In the genomic region with DNA sequence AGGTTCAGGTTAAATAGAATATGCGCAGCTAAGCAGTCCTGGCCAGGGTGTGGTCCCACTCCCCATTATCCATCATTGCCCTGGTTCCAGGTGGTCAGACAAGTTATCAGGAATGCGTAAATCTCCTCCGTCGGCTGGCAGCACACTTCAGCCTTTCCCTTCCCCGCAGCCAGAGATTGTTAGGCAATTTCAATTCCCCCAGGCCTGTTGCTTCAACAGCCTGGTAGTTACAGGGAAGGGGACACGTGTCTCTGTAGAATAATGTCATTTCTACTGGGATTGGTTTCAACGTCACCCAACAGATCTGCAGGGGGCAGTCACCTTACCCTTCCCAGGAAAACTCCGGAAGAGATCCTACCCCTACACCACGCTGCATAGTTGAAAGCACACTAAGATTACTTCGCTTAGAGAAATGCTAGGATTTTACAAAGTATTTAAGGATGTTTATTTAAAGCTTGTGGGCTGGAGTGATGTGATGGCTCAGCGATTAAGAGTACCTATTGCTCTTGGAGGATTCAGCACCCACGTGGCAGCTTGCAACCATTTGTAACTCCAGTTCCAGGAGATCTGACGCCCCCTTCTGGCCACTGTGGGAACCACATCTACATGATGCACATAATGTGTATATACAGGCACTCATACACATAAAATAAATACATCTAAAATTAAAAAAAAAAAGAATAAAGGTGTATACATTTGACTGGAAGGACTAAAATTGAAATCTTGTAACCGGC, we compare ENCODE assay signal across 15 mouse cellular contexts. TPM values are rescaled to one million over a fixed set of nuclear protein-coding genes. Genes with fewer than 3 reads are reported as not detected.
DNase-seq lines count a peak whose midpoint lies in the region; TF ChIP-seq lines count a peak whose summit lies in the region.
"Had no signal": no experiment of that assay in that cellular context is flagged by ENCODE, and none has a peak within 500 bp of the region (broad histone marks: within the 10 kb centered on the region; RNA-seq: fewer than 3 reads in every experiment).

No protein-coding gene starts in this region.

- no peak for TF ChIP-seq POLR2A in lung, adult 2 months (IDR thresholded peaks at IDR 0.05; ENCODE audit: borderline replicate concordance, extremely low read depth, low read depth, low read length)

- 0 out of 2 replicates have a peak, but pooled peaks cover 2% of the 10 kb centered on the region for H3K4me1 ChIP-seq in lung, adult 2 months (ENCODE audit: control insufficient read depth, insufficient read depth, low read length)
- H3K4me1 ChIP-seq: embryonic facial prominence, embryonic 15.5 days; lung, embryonic 15.5 days had no signal

- intact Hi-C loops in gastrocnemius, adult 2 months (cut with DNase I): no loop called here

- no peak overlapping the region for H3K27ac ChIP-seq in gastrocnemius, adult 2 months
- H3K27ac ChIP-seq: embryonic facial prominence, embryonic 15.5 days; forebrain, embryonic 12.5 days; lung, embryonic 15.5 days had no signal

- no peak overlapping the region for H3K4me3 ChIP-seq in gastrocnemius, adult 2 months
- no peak overlapping the region for H3K4me3 ChIP-seq in lung, adult 2 months (replicated peaks; ENCODE audit: extremely low read depth, low read depth, low read length)
- H3K4me3 ChIP-seq: embryonic facial prominence, embryonic 15.5 days; forebrain, embryonic 12.5 days; lung, embryonic 15.5 days; myocyte had no signal

- TF ChIP-seq CTCF in gastrocnemius, adult 2 months (IDR thresholded peaks at IDR 0.05): peak; percentile 13; the same call in 1 of the 2 replicates
- TF ChIP-seq CTCF in lung, adult 2 months (IDR thresholded peaks at IDR 0.05; ENCODE audit: insufficient read depth, low read length): 0 out of 2 replicates have a peak, but pooled peaks have one; percentile 6

- DNase-seq in gastrocnemius, adult 2 months: no peak
- DNase-seq in gastrocnemius, postnatal 25 days: no peak
- no peak for DNase-seq in lung, adult 2 months
- no peak for DNase-seq in lung, postnatal 14 days
- peak; percentile 86 for DNase-seq in ES-CJ7 (ENCODE audit: low read depth, low spot score)
- DNase-seq in splenic B cell, adult 2 months (ENCODE audit: low read depth, low spot score): peak; percentile 40
- no peak for DNase-seq in urinary bladder, adult 18-20 months (ENCODE audit: low spot score in 2 of 2)
- DNase-seq: cerebellum, adult 2 months; kidney, postnatal 10 days; left cerebral cortex, postnatal 4 days; thymus, postnatal 36 days had no signal

- no peaks in the 10 kb centered on the region for H3K27me3 ChIP-seq in splenic B cell, adult 2 months (ENCODE audit: control insufficient read depth, insufficient read depth, low read length, poor library complexity, severe bottlenecking)
- H3K27me3 ChIP-seq: embryonic facial prominence, embryonic 15.5 days; forebrain, embryonic 12.5 days; lung, embryonic 15.5 days had no signal

- H3K36me3 ChIP-seq in splenic B cell, adult 2 months (ENCODE audit: control insufficient read depth, insufficient read depth, low read length, poor library complexity, severe bottlenecking): no peaks in the 10 kb centered on the region
- H3K36me3 ChIP-seq: embryonic facial prominence, embryonic 15.5 days; forebrain, embryonic 12.5 days; lung, embryonic 15.5 days had no signal

- 60% methylated on average over 14 of the region's 14 CpGs for WGBS in lung, adult 2 months

RNA-seq across cellular contexts. Expression of a gene that starts 18.1 kb away (rescaled TPM):
- total RNA-seq in gastrocnemius, adult 2 months (2021): 100 to 1,000 TPM; 140 to 141 TPM
- 100 to 1,000 TPM; 102 to 104 TPM for total RNA-seq in gastrocnemius, postnatal 25 days (2021)
- 113 and 118 TPM in 2 replicates for polyA plus RNA-seq in lung, adult 2 months (2012; rRNA removed)

Comparison
In these comparisons a context has a peak if more than half of its experiments do, and no peak if none do; other contexts are left out.
1. DNase-seq: peak in ES-CJ7 (single experiment) and splenic B cell, adult 2 months (single experiment); none in gastrocnemius, adult 2 months (single experiment), gastrocnemius, postnatal 25 days (single experiment), lung, adult 2 months (single experiment), lung, postnatal 14 days (single experiment) and urinary bladder, adult 18-20 months (0 of 2).